Mouse (Mus musculus) hematopoietic stem cell, adult 5-6 weeks (primary cell): ENCODE results near the gene Fam213b. TPM values are rescaled to one million over a fixed set of nuclear protein-coding genes. Genes with fewer than 3 reads are reported as not detected.

Experiments used
- ATAC-seq, 2 experiments: fragments of 125-278 bp in 1 of 2; replicated peaks in 1 of 2; 2 replicates each; pipeline ENCODE4 v1.8.0; 2016 to 2017; ENCODE audit warnings: inconsistent platforms in 2 of 2, mild to moderate bottlenecking in 2 of 2, moderate number of reproducible peaks in 2 of 2, low read depth in 1 of 2, moderate TSS enrichment in 1 of 2; ENCODE audit not compliant: low FRiP score in 2 of 2, poor library complexity in 2 of 2, severe bottlenecking in 2 of 2, insufficient read depth in 1 of 2, low TSS enrichment in 1 of 2
- total RNA-seq: library from RNA; stranded (forward); fragments of 172-1452, 232-1000 nt; gene quantifications from 2 replicates; pipeline ENCODE4 v1.2.3, GENCODE M21; 2017

Gene Fam213b
- 0.94 and 2.0 TPM in 2 replicates for total RNA-seq

- ATAC-seq, result peak; percentile 85 to 90
Measured at GRCm38 (mm10) chr4:154898506-154899446, at the start of gene Fam213b. TSS of gene Fam213b (minus strand) at chr4:154899135.

- no peak for ATAC-seq
Measured at GRCm38 (mm10) chr4:154948066-154948939, 49.4 kb upstream of the Fam213b start.

- ATAC-seq, result peak in 1 of 2 experiments; percentile 26; a peak in 1 of 4 replicates
Measured at GRCm38 (mm10) chr4:154946319-154946718, 47.4 kb upstream of the Fam213b start.

GRCm38 (mm10) chr4:154944121-154944590 is 45.2 kb upstream of the Fam213b start:
- peak; percentile 96 to 98 for ATAC-seq

GRCm38 (mm10) chr4:154943323-154944039 is 44.5 kb upstream of the Fam213b start:
- no peak for ATAC-seq

- no peak for ATAC-seq
Measured at GRCm38 (mm10) chr4:154942632-154943322, 43.8 kb upstream of the Fam213b start.

- ATAC-seq, result no peak
Measured at GRCm38 (mm10) chr4:154941831-154942230, 42.9 kb upstream of the Fam213b start.

- ATAC-seq, result no peak
Measured at GRCm38 (mm10) chr4:154940156-154940555, 41.2 kb upstream of the Fam213b start.

GRCm38 (mm10) chr4:154937746-154938145 is 38.8 kb upstream of the Fam213b start:
- peak in 1 of 2 experiments; percentile 59; a peak in 1 of 4 replicates for ATAC-seq

GRCm38 (mm10) chr4:154936542-154937255 is 37.8 kb upstream of the Fam213b start:
- ATAC-seq, result 0 out of 4 replicates have a peak, but pooled peaks of 1 of the 2 experiments have one; percentile 19

GRCm38 (mm10) chr4:154935788-154936187 is 36.9 kb upstream of the Fam213b start:
- no peak for ATAC-seq

- ATAC-seq, result no peak; a peak in 1 of 4 replicates
Measured at GRCm38 (mm10) chr4:154934800-154935199, 35.9 kb upstream of the Fam213b start.

GRCm38 (mm10) chr4:154933306-154933907 is 34.5 kb upstream of the Fam213b start:
- ATAC-seq, result no peak

- ATAC-seq, result peak; percentile 50 to 57; a peak in 3 of 4 replicates
Measured at GRCm38 (mm10) chr4:154929088-154929660, 30.2 kb upstream of the Fam213b start.

- ATAC-seq, result peak; percentile 13 to 19; a peak in 1 of 4 replicates
Measured at GRCm38 (mm10) chr4:154928395-154929087, 29.6 kb upstream of the Fam213b start, which contains the start of gene Tnfrsf14. TSS of gene Tnfrsf14 (minus strand) at chr4:154928563.
